Mouse (Mus musculus) c-Kit-positive CD71-positive TER-119-negative erythroid progenitor cells, embryonic 14.5 days (primary cell): Measurements from ENCODE around the gene Phf13.

Experiments
- DNase-seq: peaks from one replicate; pipeline ENCODE4 v3.0.0-alpha.2; 2013; ENCODE audit warnings: low read depth

Gene Phf13

GRCm38 (mm10) chr4:151946211-151946610 lies 49.8 kb downstream of the Phf13 start:
- DNase-seq = no peak
